Comparison of ENCODE assay signal across 10 mouse cellular contexts in genomic region chr7:44890737-44891136, GRCm38 (mm10). TPM values are rescaled to one million over a fixed set of nuclear protein-coding genes. Genes with fewer than 3 reads are reported as not detected.
A peak's percentile ranks its signal among the peaks of the same experiment; 100 is the strongest.
DNase-seq lines count a peak whose midpoint lies in the region; ATAC-seq and TF ChIP-seq lines count a peak whose summit lies in the region.
"Had no signal": no experiment of that assay in that cellular context is flagged by ENCODE, and none has a peak within 500 bp of the region (broad histone marks: within the 10 kb centered on the region; RNA-seq: fewer than 3 reads in every experiment).

No protein-coding gene starts in this region.

- H3K36me3 ChIP-seq in kidney, adult 2 months (ENCODE audit: control insufficient read depth, insufficient read depth, low read length): no peaks in the 10 kb centered on the region
- H3K36me3 ChIP-seq in hindbrain, embryonic 14.5 days (replicated peaks; ENCODE audit: control insufficient read depth, insufficient read depth): peaks cover 40% of the 10 kb centered on the region
- peaks cover 5% of the 10 kb centered on the region; the same call in 1 of the 2 replicates for H3K36me3 ChIP-seq in midbrain, embryonic 15.5 days (replicated peaks)

- H3K4me3 ChIP-seq in kidney, adult 2 months (ENCODE audit: insufficient read depth, low read depth, low read length): peak overlapping the region; percentile 10; the same call in 1 of the 2 replicates
- peak overlapping the region; percentile 97; the same call in 1 of the 2 replicates for H3K4me3 ChIP-seq in cortical plate, adult 2 months (ENCODE audit: insufficient read depth, low read length)
- peak overlapping the region; percentile 90 for H3K4me3 ChIP-seq in hindbrain, embryonic 14.5 days (replicated peaks; ENCODE audit: low read length)
- H3K4me3 ChIP-seq in midbrain, embryonic 15.5 days: peak overlapping the region; percentile 92

- H3K9ac ChIP-seq in hindbrain, embryonic 14.5 days: peak overlapping the region; percentile 92
- peak overlapping the region; percentile 75; the same call in 1 of the 2 replicates for H3K9ac ChIP-seq in midbrain, embryonic 15.5 days

- no peaks in the 10 kb centered on the region for H3K27me3 ChIP-seq in kidney, adult 2 months (replicated peaks; ENCODE audit: control insufficient read depth, insufficient read depth, low read length)
- H3K27me3 ChIP-seq in hindbrain, embryonic 14.5 days (ENCODE audit: control insufficient read depth, insufficient read depth, low read length): no peaks in the 10 kb centered on the region
- H3K27me3 ChIP-seq in midbrain, embryonic 15.5 days (replicated peaks): no peaks in the 10 kb centered on the region

- intact Hi-C loops in gastrocnemius, postnatal 14 days (cut with DNase I; ENCODE audit: low total_unique reads): no loop called here

- no peak for TF ChIP-seq CTCF in kidney, adult 2 months (conservative IDR thresholded peaks at IDR 0.05; ENCODE audit: insufficient read depth, insufficient read length, low read depth, low read length)
- TF ChIP-seq CTCF in cortical plate, adult 2 months (IDR thresholded peaks at IDR 0.05; ENCODE audit: extremely low read depth, insufficient read depth, low read length): no peak

- ATAC-seq in hindbrain, embryonic 14.5 days (ENCODE audit: low FRiP score): no peak
- ATAC-seq in midbrain, embryonic 15.5 days (replicated peaks): no peak

- no peaks in the 10 kb centered on the region for H3K9me3 ChIP-seq in hindbrain, embryonic 14.5 days (ENCODE audit: control insufficient read depth, low read length)
- no peaks in the 10 kb centered on the region for H3K9me3 ChIP-seq in midbrain, embryonic 15.5 days

- H3K4me1 ChIP-seq in kidney, adult 2 months (ENCODE audit: control insufficient read depth, insufficient read depth, low read length): peaks cover 13% of the 10 kb centered on the region
- peaks cover 16% of the 10 kb centered on the region for H3K4me1 ChIP-seq in cortical plate, adult 2 months (ENCODE audit: control insufficient read depth, insufficient read depth, low read length)
- H3K4me1 ChIP-seq in hindbrain, embryonic 14.5 days (replicated peaks; ENCODE audit: control insufficient read depth, insufficient read depth, low read length): peaks cover 41% of the 10 kb centered on the region
- peaks cover 57% of the 10 kb centered on the region for H3K4me1 ChIP-seq in midbrain, embryonic 15.5 days

- WGBS in kidney, adult 2 months: 42% methylated on average over 4 of the region's 4 CpGs
- 62% methylated on average over 4 of the region's 4 CpGs for WGBS in hindbrain, embryonic 14.5 days
- 56% methylated on average over 4 of the region's 4 CpGs for WGBS in midbrain, embryonic 15.5 days

- no peak for TF ChIP-seq POLR2A in kidney, adult 2 months (IDR thresholded peaks at IDR 0.05; ENCODE audit: low read depth, low read length)
- no peak for TF ChIP-seq POLR2A in cortical plate, adult 2 months (IDR thresholded peaks at IDR 0.05; ENCODE audit: extremely low read depth, insufficient read depth, low read length)

- DNase-seq in kidney, adult 2 months: no peak
- DNase-seq in kidney, adult 18-20 months: no peak
- no peak for DNase-seq in hindbrain, embryonic 14.5 days (ENCODE audit: low spot score)
- DNase-seq in urinary bladder, postnatal 4 days (ENCODE audit: low spot score in 2 of 2): no peak
- DNase-seq in gastrocnemius, postnatal 14 days: no peak
- no peak for DNase-seq in layer of hippocampus, adult 11-12 months (ENCODE audit: low spot score)
- DNase-seq: lung, adult 2 months; thymus, adult 18-20 months had no signal

- H3K27ac ChIP-seq in kidney, adult 2 months (ENCODE audit: insufficient read depth, low read depth, low read length): no peak overlapping the region
- no peak overlapping the region for H3K27ac ChIP-seq in cortical plate, adult 2 months (ENCODE audit: insufficient read depth, low read length)
- no peak overlapping the region for H3K27ac ChIP-seq in hindbrain, embryonic 14.5 days
- H3K27ac ChIP-seq in midbrain, embryonic 15.5 days: no peak overlapping the region

- peak overlapping the region; percentile 91 for H3K4me2 ChIP-seq in hindbrain, embryonic 14.5 days (replicated peaks)
- peak overlapping the region; percentile 93 for H3K4me2 ChIP-seq in midbrain, embryonic 15.5 days

RNA-seq across cellular contexts. Expression of gene Med25, which starts 1.8 kb away (rescaled TPM):
- 164 and 181 TPM in 2 replicates for polyA plus RNA-seq in kidney, adult 2 months (2012; rRNA removed)
- polyA plus RNA-seq in cortical plate, adult 2 months (2012; rRNA removed): 121 and 129 TPM in 2 replicates
- polyA plus RNA-seq in hindbrain, embryonic 14.5 days (2014; fragmentation: Nextera tagmentation; extraction: Ambion mirVana): 87.5 and 90.6 TPM in 2 replicates
- polyA plus RNA-seq in midbrain, embryonic 15.5 days (2015; fragmentation: Nextera tagmentation; extraction: Ambion mirVana): 179 TPM in 2 replicates
- 10 to 100 TPM; 48.0 to 49.7 TPM for total RNA-seq in gastrocnemius, postnatal 14 days (2021)

RNA-seq across cellular contexts. Expression of gene Fuz, which starts 5.1 kb away (rescaled TPM):
- polyA plus RNA-seq in kidney, adult 2 months (2012; rRNA removed): 59.2 and 70.9 TPM in 2 replicates
- polyA plus RNA-seq in cortical plate, adult 2 months (2012; rRNA removed): 28.6 and 30.7 TPM in 2 replicates
- 15.9 and 16.0 TPM in 2 replicates for polyA plus RNA-seq in hindbrain, embryonic 14.5 days (2014; fragmentation: Nextera tagmentation; extraction: Ambion mirVana)
- 20.3 and 22.9 TPM in 2 replicates for polyA plus RNA-seq in midbrain, embryonic 15.5 days (2015; fragmentation: Nextera tagmentation; extraction: Ambion mirVana)
- total RNA-seq in gastrocnemius, postnatal 14 days (2021): 10 to 100 TPM; 18.8 to 23.4 TPM

RNA-seq across cellular contexts. Expression of gene Ptov1, which starts 21.1 kb away (rescaled TPM):
- polyA plus RNA-seq in kidney, adult 2 months (2012; rRNA removed): 212 and 221 TPM in 2 replicates
- 359 and 377 TPM in 2 replicates for polyA plus RNA-seq in cortical plate, adult 2 months (2012; rRNA removed)
- 430 and 454 TPM in 2 replicates for polyA plus RNA-seq in hindbrain, embryonic 14.5 days (2014; fragmentation: Nextera tagmentation; extraction: Ambion mirVana)
- 517 and 553 TPM in 2 replicates for polyA plus RNA-seq in midbrain, embryonic 15.5 days (2015; fragmentation: Nextera tagmentation; extraction: Ambion mirVana)
- total RNA-seq in gastrocnemius, postnatal 14 days (2021): 100 to 1,000 TPM; 161 to 167 TPM

RNA-seq across cellular contexts. Expression of gene Pnkp, which starts 33.8 kb away (rescaled TPM):
- polyA plus RNA-seq in kidney, adult 2 months (2012; rRNA removed): 44.9 and 53.4 TPM in 2 replicates
- polyA plus RNA-seq in cortical plate, adult 2 months (2012; rRNA removed): 35.6 and 40.8 TPM in 2 replicates
- polyA plus RNA-seq in hindbrain, embryonic 14.5 days (2014; fragmentation: Nextera tagmentation; extraction: Ambion mirVana): 23.4 and 26.5 TPM in 2 replicates
- polyA plus RNA-seq in midbrain, embryonic 15.5 days (2015; fragmentation: Nextera tagmentation; extraction: Ambion mirVana): 30.5 and 32.8 TPM in 2 replicates
- total RNA-seq in gastrocnemius, postnatal 14 days (2021): 10 to 100 TPM; 15.1 to 16.6 TPM

RNA-seq across cellular contexts. Expression of gene Ap2a1, which starts 38.6 kb away (rescaled TPM):
- 58.0 and 70.6 TPM in 2 replicates for polyA plus RNA-seq in kidney, adult 2 months (2012; rRNA removed)
- 241 and 247 TPM in 2 replicates for polyA plus RNA-seq in cortical plate, adult 2 months (2012; rRNA removed)
- 123 and 135 TPM in 2 replicates for polyA plus RNA-seq in hindbrain, embryonic 14.5 days (2014; fragmentation: Nextera tagmentation; extraction: Ambion mirVana)
- polyA plus RNA-seq in midbrain, embryonic 15.5 days (2015; fragmentation: Nextera tagmentation; extraction: Ambion mirVana): 122 and 140 TPM in 2 replicates
- total RNA-seq in gastrocnemius, postnatal 14 days (2021): 10 to 100 TPM; 55.4 to 60.8 TPM

Comparison
In these comparisons a context has a peak if more than half of its experiments do, and no peak if none do; other contexts are left out.
1. H3K4me3 ChIP-seq: peak in every context shown above with its lines; median percentile 97 in cortical plate, adult 2 months; 92 in midbrain, embryonic 15.5 days; 90 in hindbrain, embryonic 14.5 days; 10 in kidney, adult 2 months.